Mouse (Mus musculus): Measurements from ENCODE around the gene Cfb. TPM values are rescaled to one million over a fixed set of nuclear protein-coding genes. Genes with fewer than 3 reads are reported as not detected.

The Cfb gene
- 0.91 TPM for polyA plus RNA-seq (2017; shearing (Covaris generic))

GRCm38 (mm10) chr17:34862416-34863081 lies at the start of gene Cfb:
Cfb (minus strand) TSS chr17:34862518.

GRCm38 (mm10) chr17:34898160-34898586 lies 35.9 kb upstream of the Cfb start, which contains the start of the genes C2 and Ehmt2:
C2 (minus strand) TSS chr17:34898265.
Ehmt2 (plus strand) TSS chr17:34898469.

GRCm38 (mm10) chr17:34881683-34882310 lies 19.5 kb upstream of the Cfb start, which contains the start of gene Gm20547:
Gm20547 (minus strand) TSS chr17:34882042.

GRCm38 (mm10) chr17:34879336-34879879 lies 17.1 kb upstream of the Cfb start, which contains the start of gene Zbtb12:
Zbtb12 (plus strand) TSS chr17:34879483.

GRCm38 (mm10) chr17:34849722-34850516 lies 12.4 kb downstream of the Cfb start, which contains the start of the genes Skiv2l and Nelfe:
Skiv2l (minus strand) TSS chr17:34850210.
Nelfe (plus strand) TSS chr17:34850391.

GRCm38 (mm10) chr17:34836856-34837221 lies 25.5 kb downstream of the Cfb start, which contains the start of the genes Stk19 and Dxo:
Stk19 (minus strand) TSS chr17:34836945.
Dxo (plus strand) TSS chr17:34837019.

Other genes starting within 250 kb of the Cfb start
- 2.8 TPM for gene Egfl8, start 246.5 kb downstream of the Cfb start, polyA plus RNA-seq (2017; shearing (Covaris generic))
- gene Ppt2, start 234.0 kb downstream of the Cfb start, polyA plus RNA-seq (2017; shearing (Covaris generic)) = 22.3 TPM
- gene Prrt1, start 233.0 kb downstream of the Cfb start, polyA plus RNA-seq (2017; shearing (Covaris generic)) = 6.9 TPM
- 5.5 TPM for gene Fkbpl, start 217.8 kb downstream of the Cfb start, polyA plus RNA-seq (2017; shearing (Covaris generic))
- 78.5 TPM for gene Atf6b, start 215.4 kb downstream of the Cfb start, polyA plus RNA-seq (2017; shearing (Covaris generic))
- gene Tnxb, start 192.0 kb downstream of the Cfb start, polyA plus RNA-seq (2017; shearing (Covaris generic)) = not detected
- gene C4b, start 118.6 kb downstream of the Cfb start, polyA plus RNA-seq (2017; shearing (Covaris generic)) = not detected
- gene Cyp21a1, start 58.0 kb downstream of the Cfb start, polyA plus RNA-seq (2017; shearing (Covaris generic)) = not detected
- gene Stk19, start 25.6 kb downstream of the Cfb start, polyA plus RNA-seq (2017; shearing (Covaris generic)) = 31.8 TPM
- 78.8 TPM for gene Dxo, start 25.5 kb downstream of the Cfb start, polyA plus RNA-seq (2017; shearing (Covaris generic))
- 126 TPM for gene Skiv2l, start 12.3 kb downstream of the Cfb start, polyA plus RNA-seq (2017; shearing (Covaris generic))
- 47.9 TPM for gene Nelfe, start 12.1 kb downstream of the Cfb start, polyA plus RNA-seq (2017; shearing (Covaris generic))
- 0.36 TPM for gene Zbtb12, start 17.0 kb upstream of the Cfb start, polyA plus RNA-seq (2017; shearing (Covaris generic))
- gene Gm20547, start 19.5 kb upstream of the Cfb start, polyA plus RNA-seq (2017; shearing (Covaris generic)) = 0.07 TPM
- 2.6 TPM for gene C2, start 35.7 kb upstream of the Cfb start, polyA plus RNA-seq (2017; shearing (Covaris generic))
- 69.4 TPM for gene Ehmt2, start 36.0 kb upstream of the Cfb start, polyA plus RNA-seq (2017; shearing (Covaris generic))
- gene Slc44a4, start 51.9 kb upstream of the Cfb start, polyA plus RNA-seq (2017; shearing (Covaris generic)) = not detected
- 75.2 TPM for gene Neu1, start 68.7 kb upstream of the Cfb start, polyA plus RNA-seq (2017; shearing (Covaris generic))
- 15.6 TPM for gene Hspa1b, start 96.7 kb upstream of the Cfb start, polyA plus RNA-seq (2017; shearing (Covaris generic))
- gene Gm20481, start 107.4 kb upstream of the Cfb start, polyA plus RNA-seq (2017; shearing (Covaris generic)) = not detected
- gene Hspa1a, start 109.6 kb upstream of the Cfb start, polyA plus RNA-seq (2017; shearing (Covaris generic)) = 2.8 TPM
- not detected for gene Hspa1l, start 110.2 kb upstream of the Cfb start, polyA plus RNA-seq (2017; shearing (Covaris generic))
- gene Lsm2, start 119.3 kb upstream of the Cfb start, polyA plus RNA-seq (2017; shearing (Covaris generic)) = 81.8 TPM
- 174 TPM for gene Vars, start 138.5 kb upstream of the Cfb start, polyA plus RNA-seq (2017; shearing (Covaris generic))
- 0.18 TPM for gene Vwa7, start 154.1 kb upstream of the Cfb start, polyA plus RNA-seq (2017; shearing (Covaris generic))
- 0.81 TPM for gene Sapcd1, start 165.5 kb upstream of the Cfb start, polyA plus RNA-seq (2017; shearing (Covaris generic))
- gene Msh5, start 184.2 kb upstream of the Cfb start, polyA plus RNA-seq (2017; shearing (Covaris generic)) = 1.2 TPM
- gene Clic1, start 187.4 kb upstream of the Cfb start, polyA plus RNA-seq (2017; shearing (Covaris generic)) = 479 TPM
- 1.2 TPM for gene Ddah2, start 196.5 kb upstream of the Cfb start, polyA plus RNA-seq (2017; shearing (Covaris generic))
- not detected for gene Ly6g6c, start 202.9 kb upstream of the Cfb start, polyA plus RNA-seq (2017; shearing (Covaris generic))
- not detected for gene Mpig6b, start 203.7 kb upstream of the Cfb start, polyA plus RNA-seq (2017; shearing (Covaris generic))
- not detected for gene Ly6g6e, start 214.4 kb upstream of the Cfb start, polyA plus RNA-seq (2017; shearing (Covaris generic))
- gene Ly6g6d, start 215.5 kb upstream of the Cfb start, polyA plus RNA-seq (2017; shearing (Covaris generic)) = not detected
- not detected for gene Ly6g6f, start 223.1 kb upstream of the Cfb start, polyA plus RNA-seq (2017; shearing (Covaris generic))
- gene Abhd16a, start 226.7 kb upstream of the Cfb start, polyA plus RNA-seq (2017; shearing (Covaris generic)) = 66.3 TPM
- not detected for gene Ly6g5c, start 245.8 kb upstream of the Cfb start, polyA plus RNA-seq (2017; shearing (Covaris generic))